Mouse (Mus musculus) midbrain, postnatal 0 days (tissue): Measurements from ENCODE around the gene Thap2. TPM values are rescaled to one million over a fixed set of nuclear protein-coding genes. Genes with fewer than 3 reads are reported as not detected.

Source experiments
- ATAC-seq: fragments of 200-750 bp; cut with Nextera tagmentation; 2 replicates; pipeline ENCODE4 v1.8.0; 2017; ENCODE audit warnings: moderate number of reproducible peaks, mild to moderate bottlenecking, moderate TSS enrichment, moderate library complexity; ENCODE audit not compliant: low FRiP score
- DNase-seq: peaks from one replicate; pipeline ENCODE4 v3.0.0-alpha.2; 2015; ENCODE audit warnings: low spot score
- H3K27ac ChIP-seq: fragments of 300-500 bp; sonication (generic); 2 replicates; pipeline ENCODE4 v1.5.1; 2014; ENCODE audit warnings: low read depth, mild to moderate bottlenecking, low read length, mixed read lengths
- H3K27me3 ChIP-seq: fragments of 300-500 bp; sonication (generic); 2 replicates; pipeline ENCODE4 v1.6.1; 2014; ENCODE audit warnings: low read length, control low read depth, mixed read lengths; ENCODE audit not compliant: insufficient read depth
- H3K36me3 ChIP-seq: fragments of 300-500 bp; sonication (generic); 2 replicates; pipeline ENCODE4 v1.6.1; 2014; ENCODE audit warnings: low read length, control low read depth, mixed read lengths; ENCODE audit not compliant: insufficient read depth
- H3K4me1 ChIP-seq: fragments of 300-500 bp; sonication (generic); 2 replicates; pipeline ENCODE4 v1.6.1; 2014; ENCODE audit warnings: mild to moderate bottlenecking, control low read depth, antibody characterized with exemption, low read length, mixed read lengths; ENCODE audit not compliant: insufficient read depth
- H3K4me2 ChIP-seq: fragments of 300-500 bp; sonication (generic); 2 replicates; pipeline ENCODE4 v1.6.1; 2014; ENCODE audit warnings: low read depth, mild to moderate bottlenecking, low read length, mixed read lengths; ENCODE audit not compliant: poor library complexity, severe bottlenecking
- H3K4me3 ChIP-seq: fragments of 300-500 bp; sonication (generic); 2 replicates; pipeline ENCODE4 v1.5.1; 2014; ENCODE audit warnings: low read depth, mild to moderate bottlenecking, low read length, moderate library complexity
- H3K9ac ChIP-seq: fragments of 300-500 bp; sonication (generic); replicated peaks from 2 replicates; pipeline ENCODE4 v1.6.1; 2014; ENCODE audit warnings: mild to moderate bottlenecking, low read length, moderate library complexity, mixed read lengths; ENCODE audit not compliant: poor library complexity, severe bottlenecking
- H3K9me3 ChIP-seq: fragments of 300-500 bp; sonication (generic); 2 replicates; pipeline ENCODE4 v1.6.1; 2016; ENCODE audit warnings: low read length, control low read depth
- CTCF ChIP-seq: IDR thresholded peaks from 2 replicates; pipeline ENCODE4 v1.5.1; 2016; ENCODE audit warnings: antibody characterized with exemption, mild to moderate bottlenecking
- WGBS: fragments of 180-500 bp; shearing (Covaris S2); extraction: QIAGEN DNeasy Blood & Tissue Kit; methylation state at CpG from one replicate; pipeline ENCODE4 v1.1.7; 2014; 5-methylcytosine and 5-hydroxymethylcytosine counted together
- polyA plus RNA-seq: library from polyadenylated mRNA; unstranded; fragments of >200 nt; fragmentation: Nextera tagmentation; extraction: Ambion mirVana; gene quantifications from 2 replicates; pipeline ENCODE4 v1.2.1, GENCODE M21; 2015
- total RNA-seq: library from RNA; depleted of rRNA; stranded (reverse); fragments of >200 nt; gene quantifications from 2 replicates; pipeline ENCODE4 v1.2.3, GENCODE M21; 2014

Gene Thap2
- total and polyA plus RNA-seq, 2 experiments from 2014 or later = 9.9 to 12.2 TPM

DNA sequence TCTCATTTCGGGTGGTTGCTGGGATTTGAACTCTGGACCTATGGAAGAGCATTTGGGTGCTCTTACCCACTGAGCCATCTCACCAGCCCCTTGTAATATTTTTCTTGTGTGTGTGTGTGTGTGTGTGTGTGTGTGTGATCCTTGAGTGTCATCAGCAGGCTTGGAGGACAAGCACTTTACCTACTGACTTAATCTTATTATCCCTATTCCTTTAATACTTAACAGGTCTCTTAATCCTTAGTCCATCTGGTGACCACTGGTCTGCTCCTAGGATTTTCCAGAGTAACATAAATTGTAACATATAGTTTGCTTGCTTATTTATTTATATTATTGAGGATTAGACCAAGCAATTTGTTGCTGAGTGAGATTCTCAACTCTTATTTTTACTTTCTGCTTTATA is 7.7 kb upstream of the Thap2 start:
- H3K4me1 ChIP-seq = peaks cover 3% of the 10 kb centered on the region
- no peaks in the 10 kb centered on the region for H3K9me3 ChIP-seq
- DNase-seq (no peak), ATAC-seq (no peak)
- WGBS = 90% methylated on average over 1 of the region's 1 CpGs
- no peaks in the 10 kb centered on the region for H3K27me3 ChIP-seq
- no peak overlapping the region for H3K4me2 ChIP-seq
- H3K36me3 ChIP-seq = peaks cover 10% of the 10 kb centered on the region; the same call in 1 of the 2 replicates
- H3K4me3 ChIP-seq = no peak overlapping the region
- TF ChIP-seq CTCF = no peak
- H3K9ac ChIP-seq = no peak overlapping the region
- no peak overlapping the region for H3K27ac ChIP-seq

DNA sequence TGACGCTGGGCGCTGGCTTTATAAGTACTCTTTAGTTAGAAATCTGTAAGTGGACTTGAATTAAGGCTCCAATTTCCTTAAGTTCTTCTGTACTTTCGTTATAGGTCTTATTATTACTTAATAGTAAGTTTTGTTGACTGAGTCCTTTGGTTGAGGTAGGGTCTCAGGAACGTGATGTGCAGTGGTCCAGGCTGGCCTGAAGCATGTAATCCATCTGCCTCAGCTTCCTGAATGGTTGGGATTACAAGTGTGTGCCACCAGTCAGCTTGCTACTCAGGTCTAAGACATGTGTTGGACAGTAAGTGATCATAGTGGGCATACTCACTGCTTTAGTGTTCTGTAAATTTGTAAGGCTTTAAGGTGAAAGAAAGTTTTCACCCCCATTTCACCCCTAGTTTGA is 6.8 kb upstream of the Thap2 start:
- no peak for ATAC-seq
- WGBS = 91% methylated on average over 4 of the region's 4 CpGs

DNA sequence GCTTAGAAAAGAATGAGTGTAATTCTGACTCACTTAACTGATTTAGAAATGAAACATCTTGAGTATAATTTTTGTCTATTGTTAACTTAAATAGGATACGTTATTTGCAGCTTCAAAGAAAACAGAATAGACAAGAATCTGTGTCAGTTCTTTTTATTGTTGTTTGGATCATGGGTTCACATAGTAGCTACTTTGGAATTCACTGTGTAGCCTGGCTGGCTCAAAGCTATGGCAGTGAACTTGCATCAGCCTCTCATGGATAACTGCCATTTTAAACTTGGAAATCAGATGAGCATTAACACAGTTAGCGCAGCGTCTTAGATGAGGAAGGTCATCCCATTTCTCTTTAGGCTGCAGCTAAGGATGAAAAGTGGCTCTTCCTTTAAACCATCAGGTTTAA is 3.6 kb upstream of the Thap2 start:
- Histone ChIP-seq H3K4me3 (no peak overlapping the region), H3K4me2 (0 out of 2 replicates have a peak overlapping the region, but pooled peaks have one; percentile 15), H3K27me3 (no peaks in the 10 kb centered on the region), H3K27ac (no peak overlapping the region), H3K4me1 (peaks cover 8% of the 10 kb centered on the region), H3K9me3 (no peaks in the 10 kb centered on the region), H3K36me3 (peaks cover 10% of the 10 kb centered on the region; the same call in 1 of the 2 replicates), H3K9ac (0 out of 2 replicates have a peak overlapping the region, but pooled peaks have one; percentile 19)
- TF ChIP-seq CTCF = no peak
- DNase-seq (no peak), ATAC-seq (no peak)
- 83% methylated on average over 3 of the region's 3 CpGs for WGBS

More for the DNA sequence above, 6.8 kb upstream of the Thap2 start:
- no peaks in the 10 kb centered on the region for H3K27me3 ChIP-seq
- no peak for DNase-seq
- H3K9me3 ChIP-seq = no peaks in the 10 kb centered on the region
- H3K9ac ChIP-seq = no peak overlapping the region
- H3K4me2 ChIP-seq = no peak overlapping the region
- H3K27ac ChIP-seq = no peak overlapping the region
- no peak for TF ChIP-seq CTCF
- peaks cover 8% of the 10 kb centered on the region for H3K4me1 ChIP-seq
- no peak overlapping the region for H3K4me3 ChIP-seq
- peaks cover 10% of the 10 kb centered on the region; the same call in 1 of the 2 replicates for H3K36me3 ChIP-seq

DNA sequence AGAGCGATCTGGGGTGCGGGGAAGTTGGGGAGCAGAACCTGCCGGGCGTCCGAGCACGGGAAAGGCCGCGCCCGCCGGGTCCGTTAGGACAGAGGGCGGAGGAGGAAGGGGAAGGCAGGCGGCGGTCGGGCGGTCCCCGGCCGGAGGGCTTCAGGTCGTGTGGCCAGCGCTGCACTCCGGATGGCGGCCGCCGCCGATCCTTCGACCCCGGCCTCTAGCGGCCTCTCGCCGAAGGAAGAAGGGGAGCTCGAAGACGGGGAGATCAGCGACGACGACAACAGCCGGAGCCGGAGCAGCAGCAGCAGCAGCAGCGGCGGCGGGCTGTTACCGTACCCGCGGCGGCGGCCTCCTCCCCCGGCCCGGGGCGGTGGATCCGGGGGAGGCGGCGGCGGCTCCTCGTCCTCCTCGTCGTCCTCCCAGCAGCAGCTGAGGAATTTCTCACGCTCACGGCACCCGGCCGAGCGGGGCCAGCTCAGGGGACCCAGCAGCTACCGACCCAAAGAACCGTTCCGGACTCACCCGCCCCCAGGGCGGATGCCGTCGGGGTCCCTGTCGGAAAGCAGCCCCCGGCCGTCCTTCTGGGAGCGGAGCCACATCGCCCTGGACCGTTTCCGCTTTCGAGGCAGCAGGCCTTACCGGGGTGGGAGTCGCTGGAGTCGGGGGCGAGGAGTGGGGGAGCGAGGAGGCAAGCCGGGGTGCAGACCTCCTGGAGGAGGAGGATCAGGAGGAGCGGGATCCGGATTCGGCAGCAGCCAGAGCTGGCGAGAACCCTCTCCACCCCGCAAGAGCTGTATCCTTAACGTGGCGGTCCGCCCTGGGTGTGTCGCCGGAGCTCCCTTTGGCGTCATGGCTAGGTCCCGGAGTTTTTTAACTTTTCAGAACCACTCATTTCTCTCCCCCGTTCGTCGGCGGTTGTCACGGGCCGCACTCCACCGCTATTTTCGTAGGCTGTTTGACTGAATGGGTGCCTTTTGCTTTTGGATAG is 1.1 kb upstream of the Thap2 start:
- peak; percentile 28 for DNase-seq
- under 1% methylated on average over 64 of the region's 101 CpGs for WGBS
- Histone ChIP-seq H3K27ac (peak overlapping the region; percentile 97), H3K9me3 (no peaks in the 10 kb centered on the region), H3K4me2 (peak overlapping the region; percentile 71), H3K36me3 (peaks cover 2% of the 10 kb centered on the region; the same call in 1 of the 2 replicates), H3K9ac (peak overlapping the region; percentile 87), H3K4me1 (peaks cover 11% of the 10 kb centered on the region), H3K4me3 (peak overlapping the region; percentile 89), H3K27me3 (no peaks in the 10 kb centered on the region)
- peak; percentile 25; the same call in 1 of the 2 replicates for ATAC-seq
- TF ChIP-seq CTCF = no peak

DNA sequence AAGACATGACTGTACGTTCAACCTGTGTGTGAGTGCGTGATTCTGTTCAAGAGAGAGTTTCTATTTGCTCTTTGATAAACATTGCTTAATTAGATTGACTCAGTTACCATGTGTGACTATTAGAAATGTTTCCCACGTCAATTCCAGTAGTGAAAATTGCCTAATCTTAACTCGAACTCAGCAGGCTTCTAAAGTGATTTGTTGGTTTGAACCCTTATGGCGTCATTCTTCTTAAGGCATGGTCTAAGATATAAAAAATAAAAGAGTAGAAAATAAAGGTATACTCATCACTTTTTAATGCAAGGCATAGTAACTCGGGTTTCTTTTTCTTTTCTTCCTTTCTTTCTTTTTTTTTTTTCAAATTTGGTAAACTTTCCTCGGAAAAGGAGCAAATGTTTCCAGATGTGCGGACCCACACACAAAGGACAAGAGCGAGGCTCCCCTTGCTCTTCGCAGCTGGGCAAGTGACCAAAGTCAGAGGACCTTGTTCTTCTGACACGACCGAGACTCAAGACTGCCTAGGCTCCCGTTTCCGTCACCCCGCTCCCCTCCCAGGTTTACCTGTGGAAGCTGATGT is 511 bp downstream of the Thap2 start:
- Histone ChIP-seq H3K36me3 (no peaks in the 10 kb centered on the region), H3K27me3 (no peaks in the 10 kb centered on the region), H3K9me3 (no peaks in the 10 kb centered on the region), H3K4me1 (peaks cover 11% of the 10 kb centered on the region), H3K4me2 (peak overlapping the region; percentile 69), H3K4me3 (peak overlapping the region; percentile 89), H3K27ac (peak overlapping the region; percentile 97), H3K9ac (peak overlapping the region; percentile 87)
- WGBS = under 1% methylated on average over 15 of the region's 15 CpGs
- ATAC-seq = no peak
- peak; percentile 8 for DNase-seq
- no peak for TF ChIP-seq CTCF
